Mouse (Mus musculus): Measurements from ENCODE around the gene Dgki.

- TF ChIP-seq ZC3H11A (IDR thresholded peaks at IDR 0.05; ENCODE audit: borderline replicate concordance, low read depth, low read length), result no peak
- TF ChIP-seq MAFK (IDR thresholded peaks at IDR 0.05; ENCODE audit: insufficient read depth, low read depth, low read length), result no peak
- no peak for TF ChIP-seq ZNF384 (IDR thresholded peaks at IDR 0.05; ENCODE audit: low read depth, low read length)
These were observed 156.2 kb downstream of the Dgki start for GRCm38 (mm10) chr6:37143867-37144163.

Data from ES-E14 (cell line).